Mouse (Mus musculus) liver, adult 2 months (tissue): ENCODE results near the gene Scd3. TPM values are rescaled to one million over a fixed set of nuclear protein-coding genes. Genes with fewer than 3 reads are reported as not detected.
"Not testable (repeated sequence)": the region's sequence is repeated elsewhere in the genome, so short reads cannot be mapped to it uniquely, and the experiment has no call there.

Experiments used
- DNase-seq: peaks from one replicate; pipeline ENCODE4 v3.0.0-alpha.2; 2011; ENCODE audit warnings: low read depth, low spot score; ENCODE audit errors: extremely low read depth
- H3K27ac ChIP-seq: fragments of 200-500 bp; replicated peaks from 2 replicates; pipeline ENCODE4 v1.5.1; 2012; ENCODE audit warnings: low read depth, mild to moderate bottlenecking, control low read depth, inconsistent platforms, low read length; ENCODE audit not compliant: insufficient read depth
- H3K27me3 ChIP-seq: fragments of 200-500 bp; 2 replicates; pipeline ENCODE4 v1.6.1; 2012; ENCODE audit warnings: mild to moderate bottlenecking, moderate library complexity, low read length, inconsistent platforms; ENCODE audit not compliant: control insufficient read depth, insufficient read depth
- H3K36me3 ChIP-seq: fragments of 200-500 bp; 2 replicates; pipeline ENCODE4 v1.6.1; 2012; ENCODE audit warnings: low read length, inconsistent platforms; ENCODE audit not compliant: control insufficient read depth, insufficient read depth
- H3K4me1 ChIP-seq: fragments of 200-500 bp; 2 replicates; pipeline ENCODE4 v1.6.1; 2011; ENCODE audit warnings: low read length; ENCODE audit not compliant: control insufficient read depth, insufficient read depth
- H3K4me3 ChIP-seq: fragments of 200-500 bp; 2 replicates; pipeline ENCODE4 v1.5.1; 2011; ENCODE audit warnings: low read depth, mild to moderate bottlenecking, control low read depth, low read length, moderate library complexity; ENCODE audit not compliant: insufficient read depth
- H3K79me2 ChIP-seq: fragments of 200-500 bp; 2 replicates; pipeline ENCODE4 v1.6.1; 2012; ENCODE audit warnings: inconsistent platforms, mild to moderate bottlenecking, low read length, moderate library complexity; ENCODE audit not compliant: control insufficient read depth, insufficient read depth
- H3K9ac ChIP-seq: fragments of 200-500 bp; 2 replicates; pipeline ENCODE4 v1.6.1; 2012; ENCODE audit warnings: low read depth, mild to moderate bottlenecking, control low read depth, inconsistent platforms, low read length
- CTCF ChIP-seq: fragments of 200-500 bp; IDR thresholded peaks from 2 replicates; pipeline ENCODE4 v1.5.1; 2011; ENCODE audit warnings: low read depth, low read length, control low read depth
- POLR2A ChIP-seq: fragments of 200-500 bp; IDR thresholded peaks from 2 replicates; pipeline ENCODE4 v1.6.1; 2011; ENCODE audit warnings: low read length, control low read depth; ENCODE audit not compliant: insufficient read depth; ENCODE audit errors: extremely low read depth
- WGBS: fragments of 180-500 bp; shearing (Covaris S2); methylation state at CpG from one replicate; pipeline ENCODE4 v1.1.7; 2018; 5-methylcytosine and 5-hydroxymethylcytosine counted together
- polyA plus RNA-seq: library from polyadenylated mRNA; depleted of rRNA; stranded (reverse); fragments of >200 nt; gene quantifications from 2 replicates; pipeline ENCODE4 v1.2.3, GENCODE M21; 2012
- total RNA-seq: library from RNA; depleted of rRNA; stranded (reverse); fragments of >200 nt; gene quantifications from 2 replicates; pipeline ENCODE4 v1.2.3, GENCODE M21; 2014

Scd3 gene
- total and polyA plus RNA-seq, 2 experiments, result 0.02 TPM; not detected in 1

DNA sequence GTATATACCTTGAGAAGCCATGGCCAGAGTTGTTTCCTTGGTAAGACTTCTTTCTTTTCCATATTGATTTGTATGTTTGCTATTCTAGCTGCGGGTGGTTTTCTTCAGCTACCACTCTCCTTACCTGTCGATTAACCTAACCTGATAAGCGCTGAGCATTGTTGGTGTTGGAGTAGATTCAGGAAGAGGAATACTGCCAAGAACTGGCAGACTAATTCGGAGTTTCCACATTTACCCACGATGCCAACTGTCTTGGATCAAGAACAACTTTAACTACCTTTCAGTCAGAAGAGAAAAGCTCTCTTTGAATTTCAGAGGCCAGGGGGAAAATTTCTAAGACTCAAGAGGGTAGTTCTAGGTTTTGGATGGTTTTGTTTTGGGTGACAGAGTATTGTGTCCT lies 73.8 kb downstream of the Scd3 start:
- H3K27ac ChIP-seq, result no peak overlapping the region
- H3K27me3 ChIP-seq, result peaks cover 15% of the 10 kb centered on the region
- H3K4me3 ChIP-seq, result no peak overlapping the region
- 15% methylated on average over 5 of the region's 5 CpGs for WGBS
- TF ChIP-seq POLR2A (no peak), CTCF (no peak)
- H3K36me3 ChIP-seq, result no peaks in the 10 kb centered on the region
- H3K79me2 ChIP-seq, result no peaks in the 10 kb centered on the region
- H3K9ac ChIP-seq, result no peak overlapping the region
- DNase-seq, result peak; percentile 86
- H3K4me1 ChIP-seq, result peaks cover 4% of the 10 kb centered on the region

DNA sequence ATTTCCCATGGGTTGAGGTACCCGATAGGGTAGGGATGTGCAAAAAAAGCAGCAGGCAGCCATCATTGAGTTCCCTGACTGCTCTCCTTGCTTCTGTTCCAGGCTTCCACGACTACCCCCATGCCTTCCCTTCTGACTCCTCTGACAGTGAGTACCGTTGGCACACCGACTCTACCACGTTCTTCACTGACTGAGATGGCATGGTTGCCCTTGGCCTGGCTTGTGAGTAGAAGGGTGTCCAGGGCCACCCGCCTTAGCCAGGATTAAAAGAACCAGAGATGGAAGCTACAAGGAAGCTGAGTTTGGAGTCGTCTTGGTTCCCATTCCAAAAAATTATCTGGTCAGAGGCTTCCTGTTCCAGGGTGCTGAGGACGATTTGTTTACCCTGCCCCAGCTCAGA lies 74.9 kb downstream of the Scd3 start:
- no peak for DNase-seq
- no peak overlapping the region for H3K4me3 ChIP-seq
- WGBS, result 79% methylated on average over 8 of the region's 8 CpGs
- no peak overlapping the region for H3K9ac ChIP-seq
- TF ChIP-seq CTCF (no peak), POLR2A (no peak)
- peaks cover 20% of the 10 kb centered on the region for H3K27me3 ChIP-seq
- no peak overlapping the region; the same call in 1 of the 2 replicates for H3K27ac ChIP-seq
- no peaks in the 10 kb centered on the region for H3K36me3 ChIP-seq
- peaks cover 4% of the 10 kb centered on the region for H3K4me1 ChIP-seq
- no peaks in the 10 kb centered on the region for H3K79me2 ChIP-seq

DNA sequence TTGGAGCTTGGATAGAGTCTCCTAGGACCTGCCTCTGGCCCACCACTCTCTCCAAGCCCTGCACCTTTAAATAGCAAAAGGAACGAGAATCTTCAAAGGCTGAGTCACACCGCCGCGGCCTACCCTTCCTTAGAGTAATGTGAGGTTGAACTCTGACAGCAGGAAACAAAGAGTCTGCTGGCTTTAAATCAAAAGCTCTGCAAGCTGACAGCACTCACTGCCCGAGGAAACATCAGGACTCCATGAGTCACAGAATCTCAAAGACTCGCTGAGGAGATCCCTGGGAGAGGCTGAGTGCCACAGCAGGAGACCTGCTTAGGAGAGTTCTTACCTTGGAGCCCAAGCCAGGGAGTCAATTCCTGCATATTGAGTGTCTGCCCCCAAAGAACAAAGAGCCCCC lies 77.7 kb downstream of the Scd3 start:
- no peak for DNase-seq
- Histone ChIP-seq H3K4me3 (no peak overlapping the region), H3K27me3 (peaks cover 15% of the 10 kb centered on the region), H3K27ac (no peak overlapping the region), H3K79me2 (no peaks in the 10 kb centered on the region), H3K4me1 (peaks cover 4% of the 10 kb centered on the region), H3K36me3 (no peaks in the 10 kb centered on the region), H3K9ac (no peak overlapping the region)
- WGBS, result 68% methylated on average over 6 of the region's 6 CpGs
- no peak for TF ChIP-seq CTCF
- TF ChIP-seq POLR2A, result no peak

DNA sequence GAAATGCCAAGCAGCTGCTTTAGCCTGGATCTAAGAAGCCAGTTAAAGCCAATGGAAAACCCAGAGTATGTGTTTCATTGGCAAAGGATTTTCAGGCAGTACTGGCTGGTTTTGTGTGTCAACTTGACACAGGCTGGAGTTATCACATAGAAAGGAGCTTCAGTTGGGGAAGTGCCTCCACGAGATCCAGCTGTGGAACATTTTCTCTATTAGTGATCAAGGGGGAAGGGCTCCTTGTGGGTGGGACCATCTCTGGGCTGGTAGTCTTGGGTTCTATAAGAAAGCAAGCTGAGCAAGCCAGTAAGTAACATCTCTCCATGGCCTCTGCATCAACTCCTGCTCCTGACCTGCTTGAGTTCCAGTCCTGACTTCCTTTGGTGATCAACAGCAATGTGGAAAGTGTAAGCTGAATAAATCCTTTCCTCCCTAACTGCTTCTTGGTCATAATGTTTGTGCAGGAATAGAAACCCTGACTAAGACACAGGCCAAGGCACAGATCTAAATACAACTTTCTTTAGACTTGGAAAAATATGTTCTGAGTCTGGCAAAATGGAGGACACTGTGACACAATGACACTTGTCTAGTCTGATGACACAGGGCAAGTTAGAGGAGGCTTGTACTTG lies 78.9 kb downstream of the Scd3 start:
- H3K36me3 ChIP-seq, DNase-seq, H3K27ac ChIP-seq, H3K79me2 ChIP-seq, H3K9ac ChIP-seq, H3K4me3 ChIP-seq, H3K4me1 ChIP-seq: not testable (repeated sequence)
- H3K27me3 ChIP-seq, result peaks cover 15% of the 10 kb centered on the region
- WGBS, result 63% methylated on average over 1 of the region's 1 CpGs

DNA sequence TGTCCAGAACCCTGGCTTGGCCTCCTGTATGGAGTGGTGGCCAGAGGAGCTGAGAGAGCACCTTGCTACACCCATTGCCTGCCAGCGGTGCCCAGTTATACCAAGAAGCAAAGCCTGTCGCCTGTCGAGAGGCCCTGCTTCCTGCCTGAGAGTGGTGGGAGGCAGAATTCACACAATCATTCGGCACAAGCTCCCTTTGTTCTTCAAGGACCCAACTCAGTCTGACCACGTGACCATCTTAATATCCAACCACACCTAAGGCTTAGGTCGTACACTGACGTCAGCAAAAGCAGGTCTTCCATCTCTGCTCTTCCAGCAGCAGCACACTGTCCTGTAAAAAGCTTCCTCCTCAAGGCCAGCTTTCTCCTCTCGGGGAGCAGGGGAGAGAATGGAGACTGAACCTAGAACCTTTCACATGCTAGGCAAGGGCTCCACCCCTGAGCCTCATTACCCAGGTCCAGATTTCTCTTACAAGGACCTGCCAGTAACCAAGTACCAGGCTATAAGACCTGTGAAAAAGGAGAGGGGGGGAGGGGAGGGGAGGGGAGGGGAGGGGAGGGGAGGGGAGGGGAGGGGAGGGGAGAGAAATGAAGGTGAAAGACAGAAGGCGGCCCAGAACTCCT lies 79.6 kb downstream of the Scd3 start:
- TF ChIP-seq CTCF, result no peak
- no peak for TF ChIP-seq POLR2A
- Histone ChIP-seq H3K27me3 (peaks cover 13% of the 10 kb centered on the region), H3K4me1 (peaks cover 4% of the 10 kb centered on the region), H3K9ac (no peak overlapping the region), H3K36me3 (no peaks in the 10 kb centered on the region), H3K4me3 (no peak overlapping the region), H3K27ac (no peak overlapping the region), H3K79me2 (no peaks in the 10 kb centered on the region)
- no peak for DNase-seq
- WGBS, result 84% methylated on average over 9 of the region's 9 CpGs
